Mouse (Mus musculus) MEL (cell line): ENCODE data around the gene Ninl. TPM values are rescaled to one million over a fixed set of nuclear protein-coding genes. Genes with fewer than 3 reads are reported as not detected.

Source experiments
- DNase-seq: peaks from one replicate; pipeline ENCODE4 v3.0.0; 2011; ENCODE audit warnings: low read depth, low spot score
- H3K27ac ChIP-seq: 2 replicates; pipeline ENCODE4 v1.5.1; 2012; ENCODE audit warnings: low read depth, mild to moderate bottlenecking, control low read depth, low read length, moderate library complexity; ENCODE audit not compliant: control insufficient read depth
- H3K27me3 ChIP-seq, 2 experiments: fragments of 150-350 bp in 1 of 2; sonication (generic) in 1 of 2; 2 replicates each; pipeline ENCODE4 v1.6.1; 2012; ENCODE audit warnings: low read length in 2 of 2, mild to moderate bottlenecking in 2 of 2, improper control_type of control experiment in 1 of 2, moderate library complexity in 1 of 2; ENCODE audit not compliant: insufficient read depth in 2 of 2, control insufficient read depth in 1 of 2
- H3K36me3 ChIP-seq, 2 experiments: 2 replicates each; pipeline ENCODE4 v1.6.1; 2012 to 2014; ENCODE audit warnings: low read length in 2 of 2, improper control_type of control experiment in 1 of 2, inconsistent platforms in 1 of 2, mild to moderate bottlenecking in 1 of 2; ENCODE audit not compliant: insufficient read depth in 2 of 2, control insufficient read depth in 1 of 2
- H3K4me1 ChIP-seq, 2 experiments: fragments of 150-350 bp in 1 of 2; sonication (generic) in 1 of 2; 2 replicates each; pipeline ENCODE4 v1.6.1; 2012; ENCODE audit warnings: low read length in 2 of 2, improper control_type of control experiment in 1 of 2, mild to moderate bottlenecking in 1 of 2; ENCODE audit not compliant: insufficient read depth in 2 of 2, control insufficient read depth in 1 of 2
- H3K4me3 ChIP-seq, 2 experiments: fragments of 150-350 bp in 1 of 2; sonication (generic) in 1 of 2; 2 replicates each; pipeline ENCODE4 v1.5.1; 2012; ENCODE audit warnings: low read depth in 2 of 2, low read length in 2 of 2, mild to moderate bottlenecking in 2 of 2, moderate library complexity in 2 of 2, control low read depth in 1 of 2, improper control_type of control experiment in 1 of 2; ENCODE audit not compliant: control insufficient read depth in 1 of 2, insufficient read depth in 1 of 2
- H3K79me2 ChIP-seq: 2 replicates; pipeline ENCODE4 v1.6.1; 2012; ENCODE audit warnings: mild to moderate bottlenecking, low read length, moderate library complexity; ENCODE audit not compliant: control insufficient read depth, poor library complexity, insufficient read depth
- H3K9ac ChIP-seq: 2 replicates; pipeline ENCODE4 v1.6.1; 2012; ENCODE audit warnings: low read depth, mild to moderate bottlenecking, control low read depth, low read length, moderate library complexity; ENCODE audit not compliant: control insufficient read depth, poor library complexity, severe bottlenecking
- H3K9me3 ChIP-seq: fragments of 150-350 bp; sonication (generic); replicated peaks from 2 replicates; pipeline ENCODE4 v1.6.1; 2012; ENCODE audit warnings: mild to moderate bottlenecking, low read length, improper control_type of control experiment, moderate library complexity; ENCODE audit not compliant: insufficient read depth
- BHLHE40 ChIP-seq: IDR thresholded peaks from 2 replicates; pipeline ENCODE4 v1.6.1; 2012; ENCODE audit warnings: low read depth, mild to moderate bottlenecking, inconsistent platforms, low read length, improper control_type of control experiment, borderline replicate concordance
- CHD2 ChIP-seq: IDR thresholded peaks from 2 replicates; pipeline ENCODE4 v1.6.1; 2011; ENCODE audit warnings: low read length, improper control_type of control experiment
- CTCF ChIP-seq, 3 experiments: IDR thresholded peaks in 2 of 3; conservative IDR thresholded peaks in 1 of 3; 2 replicates each; pipeline ENCODE4 v1.5.1; 2011 to 2012; ENCODE audit warnings: low read length in 3 of 3, low read depth in 2 of 3, mild to moderate bottlenecking in 2 of 3, improper control_type of control experiment in 1 of 3, inconsistent platforms in 1 of 3, mixed read lengths in 1 of 3, moderate library complexity in 1 of 3; ENCODE audit not compliant: control insufficient read depth in 1 of 3, insufficient read depth in 1 of 3, poor library complexity in 1 of 3, severe bottlenecking in 1 of 3
- E2F4 ChIP-seq: IDR thresholded peaks from 2 replicates; pipeline ENCODE4 v1.6.1; 2011; ENCODE audit warnings: low read depth, low read length, improper control_type of control experiment, borderline replicate concordance
- ELF1 ChIP-seq: IDR thresholded peaks from 2 replicates; pipeline ENCODE4 v1.6.1; 2014; ENCODE audit warnings: low read depth, mild to moderate bottlenecking, inconsistent platforms, low read length, improper control_type of control experiment, moderate library complexity
- GATA1 ChIP-seq: IDR thresholded peaks from 2 replicates; pipeline ENCODE4 v1.6.1; 2011; ENCODE audit warnings: low read depth, low read length, improper control_type of control experiment
- JUND ChIP-seq: IDR thresholded peaks from 2 replicates; pipeline ENCODE4 v1.6.1; 2011; ENCODE audit warnings: low read depth, mild to moderate bottlenecking, improper control_type of control experiment, low read length
- MAFK ChIP-seq: IDR thresholded peaks from 2 replicates; pipeline ENCODE4 v1.6.1; 2011; ENCODE audit warnings: low read depth, mild to moderate bottlenecking, low read length, improper control_type of control experiment, borderline replicate concordance
- MAX ChIP-seq: IDR thresholded peaks from 2 replicates; pipeline ENCODE4 v1.6.1; 2011; ENCODE audit warnings: low read length, improper control_type of control experiment
- MAZ ChIP-seq: IDR thresholded peaks from 2 replicates; pipeline ENCODE4 v1.6.1; 2012; ENCODE audit warnings: low read depth, mild to moderate bottlenecking, inconsistent platforms, low read length, improper control_type of control experiment
- MEF2A ChIP-seq: IDR thresholded peaks from 2 replicates; pipeline ENCODE4 v1.6.1; 2014; ENCODE audit warnings: low read depth, mild to moderate bottlenecking, inconsistent platforms, low read length, improper control_type of control experiment; ENCODE audit not compliant: poor library complexity, insufficient replicate concordance, severe bottlenecking; ENCODE audit errors: extremely low read depth
- MYB ChIP-seq: IDR thresholded peaks from 2 replicates; pipeline ENCODE4 v1.6.1; 2011; ENCODE audit warnings: mild to moderate bottlenecking, low read depth, low read length, improper control_type of control experiment
- MYC ChIP-seq: IDR thresholded peaks from 2 replicates; pipeline ENCODE4 v1.6.1; 2011; ENCODE audit warnings: low read depth, mild to moderate bottlenecking, low read length, improper control_type of control experiment, moderate library complexity
- NELFE ChIP-seq: IDR thresholded peaks from 2 replicates; pipeline ENCODE4 v1.6.1; 2011; ENCODE audit warnings: low read depth, low read length, improper control_type of control experiment
- NRF1 ChIP-seq: IDR thresholded peaks from 2 replicates; pipeline ENCODE4 v1.6.1; 2014; ENCODE audit warnings: low read depth, mild to moderate bottlenecking, inconsistent platforms, low read length, improper control_type of control experiment, moderate library complexity; ENCODE audit not compliant: poor library complexity, insufficient read depth, severe bottlenecking
- POLR2A ChIP-seq, 2 experiments: IDR thresholded peaks; 2 replicates each; pipeline ENCODE4 v1.6.1; 2011 to 2012; ENCODE audit warnings: low read length in 2 of 2, mild to moderate bottlenecking in 2 of 2, control low read depth in 1 of 2, improper control_type of control experiment in 1 of 2, low read depth in 1 of 2, moderate library complexity in 1 of 2; ENCODE audit not compliant: control insufficient read depth in 1 of 2, insufficient read depth in 1 of 2, poor library complexity in 1 of 2
- POLR2AphosphoS2 ChIP-seq: IDR thresholded peaks from 2 replicates; pipeline ENCODE4 v1.6.1; 2011; ENCODE audit warnings: low read length, improper control_type of control experiment
- POLR2AphosphoS5 ChIP-seq: IDR thresholded peaks from 2 replicates; pipeline ENCODE4 v1.6.1; 2012; ENCODE audit warnings: low read depth, borderline replicate concordance, mild to moderate bottlenecking, inconsistent platforms, low read length, moderate library complexity, mixed read lengths
- RAD21 ChIP-seq: IDR thresholded peaks from 2 replicates; pipeline ENCODE4 v1.6.1; 2011; ENCODE audit warnings: mild to moderate bottlenecking, low read depth, low read length, improper control_type of control experiment
- SIN3A ChIP-seq: IDR thresholded peaks from 2 replicates; pipeline ENCODE4 v1.6.1; 2012; ENCODE audit warnings: low read length, improper control_type of control experiment, inconsistent platforms
- SMC3 ChIP-seq: IDR thresholded peaks from 2 replicates; pipeline ENCODE4 v1.6.1; 2011; ENCODE audit warnings: low read depth, low read length, improper control_type of control experiment
- TAL1 ChIP-seq: IDR thresholded peaks from 2 replicates; pipeline ENCODE4 v1.6.1; 2012; ENCODE audit warnings: mild to moderate bottlenecking, inconsistent platforms, low read length, moderate library complexity, mixed read lengths
- TBP ChIP-seq: IDR thresholded peaks from 2 replicates; pipeline ENCODE4 v1.8.0; 2011; ENCODE audit warnings: low read depth, low read length, improper control_type of control experiment
- TCF12 ChIP-seq: IDR thresholded peaks from 2 replicates; pipeline ENCODE4 v1.6.1; 2014; ENCODE audit warnings: low read depth, mild to moderate bottlenecking, inconsistent platforms, low read length, improper control_type of control experiment, moderate library complexity
- UBTF ChIP-seq: IDR thresholded peaks from 2 replicates; pipeline ENCODE4 v1.6.1; 2012; ENCODE audit warnings: low read depth, mild to moderate bottlenecking, inconsistent platforms, low read length, improper control_type of control experiment, moderate library complexity, borderline replicate concordance; ENCODE audit not compliant: insufficient read depth
- USF1 ChIP-seq: IDR thresholded peaks from 2 replicates; pipeline ENCODE4 v1.6.1; 2014; ENCODE audit warnings: low read depth, mild to moderate bottlenecking, inconsistent platforms, low read length, improper control_type of control experiment, moderate library complexity
- USF2 ChIP-seq, 2 experiments: IDR thresholded peaks; 2 replicates each; pipeline ENCODE4 v1.6.1; 2011 to 2012; ENCODE audit warnings: improper control_type of control experiment in 2 of 2, low read length in 2 of 2, borderline replicate concordance in 1 of 2, inconsistent platforms in 1 of 2, low read depth in 1 of 2, mild to moderate bottlenecking in 1 of 2; ENCODE audit not compliant: insufficient read depth in 1 of 2
- ZC3H11A ChIP-seq: IDR thresholded peaks from 2 replicates; pipeline ENCODE4 v1.6.1; 2012; ENCODE audit warnings: low read depth, mild to moderate bottlenecking, inconsistent platforms, low read length, improper control_type of control experiment
- ZMIZ1 ChIP-seq: IDR thresholded peaks from 2 replicates; pipeline ENCODE4 v1.6.1; 2012; ENCODE audit warnings: low read depth, mild to moderate bottlenecking, inconsistent platforms, low read length, improper control_type of control experiment, moderate library complexity
- polyA plus RNA-seq, 2 experiments: library from polyadenylated mRNA; stranded (reverse) in 1 of 2; unstranded in 1 of 2; fragments of >175 nt in 1 of 2; fragments of >200 nt in 1 of 2; gene quantifications; 2 replicates each; pipeline versions ENCODE4 v1.2.1 to v1.2.4; 2012; ENCODE audit warnings: low replicate concordance in 2 of 2, low read depth in 1 of 2; ENCODE audit not compliant: insufficient read length in 2 of 2, insufficient read depth in 1 of 2, missing spikeins in 1 of 2
- total RNA-seq: library from RNA; depleted of rRNA; stranded (reverse); fragments of 300-350 nt; gene quantifications from 2 replicates; pipeline ENCODE4 v1.2.3, GENCODE M21; 2012

The Ninl gene
- total and polyA plus RNA-seq, 3 experiments: 9.8 to 16.8 TPM; not detected in 1

GRCm38 (mm10) chr2:150951201-150951600, 88.0 kb downstream of the Ninl start:
- H3K9ac ChIP-seq: no peak overlapping the region
- no peaks in the 10 kb centered on the region for H3K27me3 ChIP-seq
- DNase-seq: no peak
- no peak overlapping the region for H3K4me3 ChIP-seq
- no peaks in the 10 kb centered on the region for H3K79me2 ChIP-seq
- no peak overlapping the region for H3K27ac ChIP-seq
- TF ChIP-seq MYC (no peak), UBTF (no peak), USF1 (no peak), SIN3A (no peak), ELF1 (no peak), POLR2AphosphoS2 (no peak), TAL1 (no peak), NRF1 (no peak), USF2 (IDR thresholded peaks at IDR 0.05; ENCODE audit: borderline replicate concordance in 1 of 2, insufficient read depth in 1 of 2, low read depth in 1 of 2, low read length in 2 of 2) (no peak), MYB (no peak), JUND (no peak), E2F4 (no peak), ZC3H11A (no peak), TCF12 (no peak), MAZ (no peak), MAX (no peak), CHD2 (no peak), GATA1 (no peak), CTCF (IDR thresholded peaks at IDR 0.05 in 2 of 3, conservative IDR thresholded peaks at IDR 0.05 in 1 of 3; ENCODE audit: control insufficient read depth in 1 of 3, insufficient read depth in 1 of 3, low read depth in 2 of 3, low read length in 3 of 3, poor library complexity in 1 of 3, severe bottlenecking in 1 of 3) (no peak), POLR2AphosphoS5 (no peak)
- no peaks in the 10 kb centered on the region for H3K4me1 ChIP-seq
- H3K9me3 ChIP-seq: no peaks in the 10 kb centered on the region
- no peaks in the 10 kb centered on the region; a peak in 2 of 4 replicates for H3K36me3 ChIP-seq

DNA sequence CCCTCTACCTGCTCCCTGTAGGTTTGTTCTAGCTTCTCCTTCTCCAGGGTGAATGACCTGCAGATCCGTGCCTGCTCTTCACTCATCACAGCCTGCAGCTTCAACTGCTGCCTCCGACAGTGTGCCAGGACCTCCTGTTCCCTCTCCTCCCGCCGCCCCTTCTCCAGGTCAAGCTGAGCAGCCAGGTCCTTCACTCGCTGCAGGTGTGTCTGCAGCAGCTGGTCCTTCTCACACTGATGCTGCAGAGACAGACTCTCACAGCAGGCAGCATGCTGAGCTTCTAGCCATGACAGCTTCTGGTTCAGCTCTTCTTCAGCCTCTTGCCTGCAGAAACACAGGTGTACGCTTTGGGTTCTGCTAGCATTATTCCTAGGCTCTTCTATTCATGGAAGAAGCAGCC, 89.1 kb downstream of the Ninl start:
- Histone ChIP-seq H3K9me3 (no peaks in the 10 kb centered on the region), H3K79me2 (no peaks in the 10 kb centered on the region), H3K4me3 (no peak overlapping the region), H3K9ac (no peak overlapping the region), H3K27ac (no peak overlapping the region), H3K36me3 (no peaks in the 10 kb centered on the region; a peak in 2 of 4 replicates), H3K4me1 (no peaks in the 10 kb centered on the region), H3K27me3 (no peaks in the 10 kb centered on the region)
- DNase-seq: no peak
- TF ChIP-seq MYC (no peak), MEF2A (no peak), TCF12 (no peak), MAFK (no peak), RAD21 (no peak), SMC3 (no peak), POLR2A (IDR thresholded peaks at IDR 0.05; ENCODE audit: control insufficient read depth in 1 of 2, insufficient read depth in 1 of 2, low read depth in 1 of 2, low read length in 2 of 2, poor library complexity in 1 of 2) (no peak), MAX (no peak), GATA1 (no peak), POLR2AphosphoS5 (no peak), USF2 (IDR thresholded peaks at IDR 0.05; ENCODE audit: borderline replicate concordance in 1 of 2, insufficient read depth in 1 of 2, low read depth in 1 of 2, low read length in 2 of 2) (no peak), TAL1 (no peak), UBTF (no peak), ZMIZ1 (no peak), SIN3A (no peak), TBP (no peak), BHLHE40 (no peak), E2F4 (no peak), NELFE (no peak)
